Mouse (Mus musculus) heart, postnatal 0 days (tissue): Measurements from ENCODE around the gene Dock8.

Experiments
- CTCF ChIP-seq: IDR thresholded peaks from 2 replicates; pipeline ENCODE4 v1.5.1; 2016; ENCODE audit warnings: antibody characterized with exemption, control low read depth, low read depth
- EP300 ChIP-seq: IDR thresholded peaks from 2 replicates; pipeline ENCODE4 v1.6.1; 2016; ENCODE audit warnings: antibody characterized with exemption, low read depth

DNA sequence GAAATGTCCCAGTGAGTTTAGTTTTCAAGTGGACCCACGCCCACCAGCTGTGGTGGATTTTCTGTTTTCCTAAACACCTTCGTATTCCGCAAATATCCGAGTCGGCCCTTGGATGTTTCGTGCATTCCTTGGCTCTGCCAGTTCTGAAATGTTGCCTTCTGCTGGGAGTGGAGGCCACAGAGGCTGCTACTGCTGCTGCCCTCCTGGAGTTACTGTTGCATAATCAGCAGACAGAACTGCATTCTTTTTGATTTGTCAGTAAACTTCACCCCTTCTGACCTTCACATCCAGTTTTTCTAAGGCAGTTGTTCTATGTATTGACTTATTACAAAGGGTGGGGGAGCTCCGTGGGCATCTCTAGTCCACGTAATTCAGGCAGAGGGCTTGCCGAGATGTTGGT lies 97.0 kb downstream of the Dock8 start:
- TF ChIP-seq CTCF (no peak), EP300 (no peak)
